Mouse (Mus musculus) midbrain, embryonic 11.5 days (tissue): ENCODE data around the gene Atp4b. TPM values are rescaled to one million over a fixed set of nuclear protein-coding genes. Genes with fewer than 3 reads are reported as not detected.

Experiments used
- ATAC-seq: fragments of 200-750 bp; cut with Nextera tagmentation; 2 replicates; pipeline ENCODE4 v1.8.0; 2017; ENCODE audit warnings: moderate TSS enrichment, moderate library complexity; ENCODE audit not compliant: low FRiP score
- DNase-seq: peaks from one replicate; pipeline ENCODE4 v3.0.0; 2015; ENCODE audit warnings: low spot score; ENCODE audit errors: missing footprints
- H3K27ac ChIP-seq: fragments of 300-500 bp; sonication (generic); 2 replicates; pipeline ENCODE4 v1.5.1; 2014; ENCODE audit warnings: low read depth, low read length
- H3K27me3 ChIP-seq: fragments of 300-500 bp; sonication (generic); 2 replicates; pipeline ENCODE4 v1.6.1; 2014; ENCODE audit warnings: mild to moderate bottlenecking, low read length, moderate library complexity, mixed read lengths; ENCODE audit not compliant: control insufficient read depth, insufficient read depth
- H3K36me3 ChIP-seq: fragments of 300-500 bp; sonication (generic); 2 replicates; pipeline ENCODE4 v1.6.1; 2014; ENCODE audit warnings: mild to moderate bottlenecking, low read length, moderate library complexity, mixed read lengths; ENCODE audit not compliant: control insufficient read depth, insufficient read depth
- H3K4me1 ChIP-seq: fragments of 300-500 bp; sonication (generic); 2 replicates; pipeline ENCODE4 v1.6.1; 2014; ENCODE audit warnings: low read length; ENCODE audit not compliant: control insufficient read depth, insufficient read depth
- H3K4me2 ChIP-seq: fragments of 300-500 bp; sonication (generic); 2 replicates; pipeline ENCODE4 v1.6.1; 2014; ENCODE audit warnings: mild to moderate bottlenecking, moderate library complexity
- H3K4me3 ChIP-seq: fragments of 300-500 bp; sonication (generic); 2 replicates; pipeline ENCODE4 v1.5.1; 2014; ENCODE audit warnings: low read depth, low read length
- H3K9ac ChIP-seq: fragments of 300-500 bp; sonication (generic); 2 replicates; pipeline ENCODE4 v1.6.1; 2014; ENCODE audit warnings: low read length
- H3K9me3 ChIP-seq: fragments of 300-500 bp; sonication (generic); 2 replicates; pipeline ENCODE4 v1.6.1; 2016; ENCODE audit warnings: low read length; ENCODE audit not compliant: control insufficient read depth
- WGBS: fragments of 180-500 bp; shearing (Covaris S2); extraction: QIAGEN DNeasy Blood & Tissue Kit; methylation state at CpG from one replicate; pipeline ENCODE4 v1.1.7; 2014; 5-methylcytosine and 5-hydroxymethylcytosine counted together
- polyA plus RNA-seq: library from polyadenylated mRNA; unstranded; fragments of >200 nt; fragmentation: Nextera tagmentation; extraction: Ambion mirVana; gene quantifications from 2 replicates; pipeline ENCODE4 v1.2.1, GENCODE M21; 2014

Gene Atp4b
- polyA plus RNA-seq, 1 experiment from 2014 or later = 0.14 TPM

DNA sequence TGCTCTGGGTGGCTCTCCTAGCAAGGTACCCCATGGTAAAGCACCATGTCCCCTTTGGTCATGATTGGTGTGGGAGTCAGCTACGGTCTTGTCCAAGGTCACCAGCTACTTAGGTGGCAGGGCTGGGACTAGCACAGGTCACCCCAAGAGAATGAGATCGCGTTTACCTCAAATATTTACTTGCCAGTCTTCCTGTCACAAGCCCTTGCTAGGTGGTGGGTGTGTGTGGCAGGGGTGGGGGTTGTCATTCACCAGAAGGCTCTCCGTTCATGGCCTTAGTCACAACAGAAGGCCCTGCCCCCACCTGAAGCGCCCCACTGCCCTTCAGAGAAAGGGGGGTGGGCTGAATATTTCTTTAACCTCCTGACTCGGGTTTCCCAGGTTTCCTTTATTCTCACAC, 6.9 kb upstream of the Atp4b start:
- H3K9ac ChIP-seq = no peak overlapping the region
- no peak overlapping the region for H3K27ac ChIP-seq
- no peaks in the 10 kb centered on the region for H3K36me3 ChIP-seq
- H3K4me2 ChIP-seq = no peak overlapping the region
- H3K4me3 ChIP-seq = no peak overlapping the region
- no peaks in the 10 kb centered on the region for H3K4me1 ChIP-seq
- WGBS = 77% methylated on average over 6 of the region's 6 CpGs
- H3K27me3 ChIP-seq = no peaks in the 10 kb centered on the region
- DNase-seq = no peak
- ATAC-seq = no peak
- H3K9me3 ChIP-seq = no peaks in the 10 kb centered on the region

DNA sequence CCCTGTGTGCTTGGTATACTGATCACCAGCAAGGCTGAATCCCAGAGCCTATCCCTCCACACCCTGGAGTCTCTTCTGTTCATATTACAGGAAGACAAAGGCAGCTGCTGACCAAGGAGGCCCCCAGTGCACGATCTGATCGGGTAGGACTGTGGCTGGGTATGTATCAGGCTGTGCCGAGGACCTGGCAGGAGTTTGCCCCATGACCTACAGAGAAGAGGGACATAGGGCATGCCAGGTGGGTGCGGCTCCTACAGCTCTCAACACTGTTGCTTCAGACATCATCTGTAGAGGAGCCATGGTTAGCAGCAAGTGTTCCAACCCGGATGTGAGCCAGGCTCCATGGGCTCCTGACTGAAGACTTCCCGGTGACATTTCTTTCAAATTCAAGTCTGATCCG, 2.8 kb downstream of the Atp4b start:
- Histone ChIP-seq H3K4me1 (no peaks in the 10 kb centered on the region), H3K9ac (no peak overlapping the region), H3K9me3 (no peaks in the 10 kb centered on the region), H3K36me3 (no peaks in the 10 kb centered on the region), H3K27ac (no peak overlapping the region), H3K4me3 (no peak overlapping the region), H3K27me3 (no peaks in the 10 kb centered on the region), H3K4me2 (no peak overlapping the region)
- no peak for DNase-seq
- no peak for ATAC-seq
- 91% methylated on average over 7 of the region's 7 CpGs for WGBS

DNA sequence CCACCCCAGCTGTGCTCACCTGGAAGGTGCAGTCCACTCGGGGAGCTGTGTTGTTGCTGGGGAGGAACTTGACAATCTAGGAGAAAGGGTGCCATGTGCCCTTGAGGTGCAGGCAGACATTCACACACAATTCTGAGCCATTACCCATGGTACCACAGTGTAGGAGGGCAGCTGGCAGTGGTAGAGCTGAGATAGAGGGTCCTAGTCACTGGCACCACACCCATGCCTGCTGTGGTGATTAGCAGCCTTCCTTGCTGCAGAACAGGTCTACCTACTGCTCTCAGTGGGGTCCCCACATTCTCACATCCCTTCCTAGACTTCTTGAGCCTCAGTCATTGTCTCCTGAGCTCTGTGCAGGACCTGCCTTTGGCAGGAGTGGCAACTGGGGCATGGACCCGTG, 7.9 kb downstream of the Atp4b start:
- no peak overlapping the region for H3K4me2 ChIP-seq
- 89% methylated on average over 2 of the region's 2 CpGs for WGBS
- no peak overlapping the region for H3K9ac ChIP-seq
- H3K4me3 ChIP-seq = no peak overlapping the region
- no peaks in the 10 kb centered on the region for H3K9me3 ChIP-seq
- H3K4me1 ChIP-seq = no peaks in the 10 kb centered on the region
- DNase-seq (no peak), ATAC-seq (no peak)
- H3K27ac ChIP-seq = no peak overlapping the region
- no peaks in the 10 kb centered on the region for H3K36me3 ChIP-seq
- H3K27me3 ChIP-seq = no peaks in the 10 kb centered on the region

DNA sequence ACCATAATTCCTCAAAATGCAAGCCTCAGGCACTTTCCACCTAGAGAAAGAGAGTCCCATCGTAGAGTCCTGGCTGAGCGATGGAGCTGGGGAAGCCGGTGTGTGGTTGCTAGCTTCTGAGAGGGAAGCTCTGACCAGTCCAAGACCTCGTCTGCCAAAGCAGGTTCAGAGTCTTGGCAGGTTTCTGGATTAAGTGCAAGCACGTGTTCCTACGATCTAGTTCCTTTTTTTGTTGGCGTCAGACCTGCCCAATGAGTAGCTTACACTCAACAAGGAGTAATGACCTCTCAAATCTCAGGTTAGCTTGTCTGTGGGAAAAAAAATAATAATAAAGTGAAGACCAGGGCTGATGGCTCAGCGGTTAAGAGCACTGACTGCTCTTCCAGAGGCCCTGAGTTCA, 8.9 kb downstream of the Atp4b start:
- DNase-seq (no peak), ATAC-seq (no peak)
- 85% methylated on average over 8 of the region's 8 CpGs for WGBS
- Histone ChIP-seq H3K4me2 (no peak overlapping the region), H3K9me3 (no peaks in the 10 kb centered on the region), H3K36me3 (no peaks in the 10 kb centered on the region), H3K4me3 (no peak overlapping the region), H3K27me3 (no peaks in the 10 kb centered on the region), H3K27ac (no peak overlapping the region), H3K9ac (no peak overlapping the region), H3K4me1 (no peaks in the 10 kb centered on the region)

DNA sequence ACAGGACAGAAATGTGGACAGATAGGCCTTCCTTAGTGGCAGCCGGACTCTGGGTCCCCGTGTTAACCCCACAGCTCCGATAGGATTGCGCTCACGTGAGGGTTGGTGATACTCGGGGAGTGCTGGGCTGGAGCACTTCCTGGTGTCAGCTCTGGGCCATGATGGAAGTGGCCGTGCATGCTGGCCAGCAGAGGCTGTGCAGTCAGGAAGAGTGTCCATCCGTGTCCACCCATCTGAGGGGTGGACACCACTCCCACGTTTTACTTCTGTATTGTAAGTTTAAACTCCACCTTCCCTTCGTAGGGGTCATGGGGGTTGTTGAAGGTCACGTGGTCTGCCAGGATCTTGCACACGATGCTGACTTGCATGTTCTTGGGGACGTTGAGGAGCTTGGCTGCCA, 10.3 kb downstream of the Atp4b start:
- H3K36me3 ChIP-seq = no peaks in the 10 kb centered on the region
- no peaks in the 10 kb centered on the region for H3K4me1 ChIP-seq
- 74% methylated on average over 13 of the region's 13 CpGs for WGBS
- no peaks in the 10 kb centered on the region for H3K27me3 ChIP-seq
- no peak for ATAC-seq
- H3K4me2 ChIP-seq = no peak overlapping the region
- H3K27ac ChIP-seq = no peak overlapping the region
- no peak for DNase-seq
- H3K9me3 ChIP-seq = no peaks in the 10 kb centered on the region
- H3K9ac ChIP-seq = no peak overlapping the region
- H3K4me3 ChIP-seq = no peak overlapping the region

DNA sequence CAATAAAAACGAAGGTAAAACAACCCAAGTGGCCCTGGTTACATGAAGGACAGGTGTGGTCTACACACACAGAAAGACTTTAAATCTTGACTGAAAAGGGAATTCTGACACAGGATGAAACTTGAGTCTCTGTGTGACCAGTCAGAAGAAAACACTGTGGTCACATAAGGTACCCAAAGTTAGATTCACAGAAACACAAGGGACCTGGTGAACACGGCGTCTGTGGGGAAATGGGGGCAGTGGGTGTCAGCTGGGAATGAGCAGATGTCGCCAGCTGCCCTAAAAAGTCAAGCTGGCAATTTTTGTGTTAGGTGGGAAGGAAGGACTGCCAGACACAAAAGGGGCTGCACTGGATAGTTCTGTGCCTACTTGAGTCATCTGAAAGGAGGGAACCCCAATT, 13.6 kb downstream of the Atp4b start:
- Histone ChIP-seq H3K27ac (no peak overlapping the region), H3K9ac (no peak overlapping the region), H3K4me2 (no peak overlapping the region), H3K27me3 (no peaks in the 10 kb centered on the region), H3K4me1 (no peaks in the 10 kb centered on the region), H3K9me3 (no peaks in the 10 kb centered on the region), H3K4me3 (no peak overlapping the region), H3K36me3 (peaks cover 17% of the 10 kb centered on the region)
- ATAC-seq (no peak), DNase-seq (no peak)
- WGBS = 94% methylated on average over 4 of the region's 4 CpGs

DNA sequence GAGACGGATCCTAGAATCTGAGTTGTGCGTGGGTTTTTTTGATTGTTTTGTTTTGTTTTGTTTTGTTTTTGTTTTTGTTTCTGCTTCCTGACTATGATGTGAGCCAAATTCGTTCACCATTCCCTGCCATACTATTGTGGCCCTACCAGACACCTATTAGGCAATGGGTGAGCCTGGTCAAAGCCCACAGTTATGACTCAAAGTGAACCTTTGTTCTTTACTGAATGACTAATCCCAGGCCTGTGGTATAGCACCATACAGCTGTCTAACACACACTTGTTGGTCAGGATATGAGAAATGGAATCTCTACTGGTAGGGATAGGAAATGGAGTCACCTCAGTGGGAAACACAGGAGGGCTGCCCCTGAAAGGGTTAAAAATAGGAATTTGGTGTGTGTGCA, 14.1 kb downstream of the Atp4b start:
- H3K4me2 ChIP-seq = no peak overlapping the region
- peaks cover 17% of the 10 kb centered on the region for H3K36me3 ChIP-seq
- no peak overlapping the region for H3K27ac ChIP-seq
- no peaks in the 10 kb centered on the region for H3K9me3 ChIP-seq
- WGBS = 94% methylated on average over 3 of the region's 3 CpGs
- H3K4me3 ChIP-seq = no peak overlapping the region
- H3K27me3 ChIP-seq = no peaks in the 10 kb centered on the region
- H3K9ac ChIP-seq = no peak overlapping the region
- ATAC-seq = no peak
- no peaks in the 10 kb centered on the region for H3K4me1 ChIP-seq
- no peak for DNase-seq

DNA sequence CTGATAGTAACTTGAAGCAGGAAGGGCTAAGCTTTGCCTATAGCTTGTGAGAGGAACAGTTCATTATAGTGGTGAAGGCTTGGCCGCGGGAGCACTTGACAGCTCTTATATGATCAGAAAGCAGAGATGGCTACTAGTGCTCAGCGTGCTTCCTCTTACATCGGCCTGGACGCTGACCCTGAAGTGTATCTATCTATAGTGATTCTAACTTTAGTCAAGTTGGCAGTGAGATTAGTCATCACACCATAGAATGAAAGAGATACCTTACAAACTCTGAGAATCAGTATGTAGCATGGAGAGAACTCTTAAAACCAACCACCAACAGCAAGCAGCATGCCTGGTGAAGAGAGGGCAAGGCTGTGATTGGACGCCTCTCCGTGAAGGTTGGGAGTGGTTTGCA, 15.0 kb downstream of the Atp4b start:
- WGBS = 88% methylated on average over 7 of the region's 7 CpGs
- Histone ChIP-seq H3K27me3 (no peaks in the 10 kb centered on the region), H3K4me2 (no peak overlapping the region), H3K4me1 (no peaks in the 10 kb centered on the region), H3K9me3 (no peaks in the 10 kb centered on the region), H3K36me3 (peaks cover 17% of the 10 kb centered on the region), H3K27ac (no peak overlapping the region), H3K9ac (no peak overlapping the region), H3K4me3 (no peak overlapping the region)
- ATAC-seq = no peak
- DNase-seq = no peak

DNA sequence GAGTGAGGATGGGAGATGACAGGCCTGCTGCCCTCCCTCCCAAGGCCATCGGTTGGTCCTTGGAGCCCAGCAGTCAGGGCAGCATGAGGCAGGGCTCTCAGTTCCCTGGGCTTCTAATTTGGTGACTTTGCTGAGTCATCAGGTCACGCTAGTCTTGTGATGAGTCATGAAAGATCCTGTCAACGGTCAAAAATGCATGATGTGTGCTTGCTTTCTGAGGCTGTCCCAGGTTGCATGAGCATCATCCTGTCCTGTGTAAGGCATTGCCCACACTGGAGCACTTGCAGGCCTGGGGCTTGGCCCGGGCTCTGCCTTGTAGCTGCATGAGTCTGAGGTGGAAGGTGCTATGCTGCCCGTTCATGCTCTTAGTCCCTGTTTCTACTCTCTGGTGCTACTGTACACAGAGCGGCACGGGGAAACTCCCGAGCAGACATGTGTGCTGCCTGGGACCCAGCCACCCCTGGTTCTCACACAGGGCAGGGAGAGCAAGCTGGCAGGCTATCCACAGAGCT, 23.4 kb downstream of the Atp4b start:
- Histone ChIP-seq H3K27ac (no peak overlapping the region), H3K36me3 (peaks cover 44% of the 10 kb centered on the region), H3K27me3 (no peaks in the 10 kb centered on the region), H3K9ac (no peak overlapping the region), H3K4me3 (no peak overlapping the region), H3K4me2 (no peak overlapping the region), H3K9me3 (no peaks in the 10 kb centered on the region), H3K4me1 (no peaks in the 10 kb centered on the region)
- no peak for ATAC-seq
- WGBS = 93% methylated on average over 8 of the region's 8 CpGs
- DNase-seq = peak; percentile 77

DNA sequence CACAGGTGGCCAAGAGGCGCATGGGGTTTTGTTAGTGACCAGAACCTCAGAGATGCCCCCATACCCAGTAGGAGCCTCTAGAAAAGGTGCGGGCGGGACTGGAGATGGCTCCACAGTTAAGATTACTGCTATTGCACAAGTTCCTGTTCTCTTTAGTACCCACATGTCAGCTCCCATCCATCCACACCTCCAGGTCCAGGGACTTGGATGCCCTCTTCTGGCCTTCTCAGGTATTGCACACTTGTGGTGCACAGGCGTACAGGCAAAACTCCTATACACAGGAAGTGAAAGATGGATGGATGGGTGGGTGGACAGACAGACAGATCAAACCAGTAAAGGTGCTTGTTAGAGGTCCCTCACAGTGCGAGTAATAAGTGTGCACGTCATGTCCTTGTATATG, 34.8 kb downstream of the Atp4b start:
- Histone ChIP-seq H3K4me2 (no peak overlapping the region), H3K4me1 (no peaks in the 10 kb centered on the region), H3K36me3 (peaks cover 53% of the 10 kb centered on the region), H3K9me3 (0 out of 2 replicates have a peak, but pooled peaks cover 2% of the 10 kb centered on the region), H3K27me3 (no peaks in the 10 kb centered on the region), H3K4me3 (no peak overlapping the region), H3K27ac (no peak overlapping the region), H3K9ac (no peak overlapping the region)
- DNase-seq = no peak
- 96% methylated on average over 6 of the region's 6 CpGs for WGBS
- ATAC-seq = no peak
